Mouse (Mus musculus): Measurements from ENCODE around the gene Dtx3. TPM values are rescaled to one million over a fixed set of nuclear protein-coding genes. Genes with fewer than 3 reads are reported as not detected.

The Dtx3 gene
- total and polyA plus RNA-seq, 2 experiments from 2014 or later, result 217 to 258 TPM

DNA sequence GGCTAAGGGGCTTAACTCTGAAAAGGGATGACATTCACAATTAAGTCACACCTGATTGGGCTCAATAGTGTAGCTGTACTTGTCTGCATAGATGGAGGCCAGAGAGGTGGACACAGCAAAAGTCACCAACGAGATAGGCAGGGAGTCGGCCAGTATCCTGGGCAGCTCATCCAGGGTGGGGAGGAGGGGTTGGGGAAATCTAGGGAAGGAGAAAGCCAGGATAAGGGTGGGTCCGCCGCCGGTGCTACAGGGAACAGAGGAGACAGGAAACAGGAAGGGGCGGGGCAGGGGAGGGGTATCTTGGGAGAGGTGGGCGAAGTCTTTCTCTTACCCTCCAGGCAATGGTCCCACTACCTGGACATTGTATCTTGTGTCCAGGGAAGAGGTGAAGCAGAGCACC, 18.8 kb downstream of the Dtx3 start:
- Histone ChIP-seq H3K27ac (ENCODE audit: low read depth, low read length) (no peak overlapping the region), H3K27me3 (ENCODE audit: insufficient read depth, low read length) (peaks cover 38% of the 10 kb centered on the region), H3K4me3 (ENCODE audit: low read depth, low read length) (no peak overlapping the region), H3K4me1 (ENCODE audit: insufficient read depth, low read length) (peaks cover 13% of the 10 kb centered on the region), H3K4me2 (ENCODE audit: low read depth, low read length, poor library complexity, severe bottlenecking) (no peak overlapping the region), H3K9me3 (ENCODE audit: low read length) (no peaks in the 10 kb centered on the region), H3K9ac (replicated peaks; ENCODE audit: low read length, poor library complexity, severe bottlenecking) (no peak overlapping the region), H3K36me3 (ENCODE audit: insufficient read depth, low read length) (peaks cover 7% of the 10 kb centered on the region)
- WGBS, result 7% methylated on average over 7 of the region's 7 CpGs
- ATAC-seq (ENCODE audit: low FRiP score) (no peak), DNase-seq (ENCODE audit: low spot score) (no peak)
- TF ChIP-seq CTCF (IDR thresholded peaks at IDR 0.05), result no peak

GRCm38 (mm10) chr10:127176228-127176627, 19.3 kb downstream of the Dtx3 start:
- 36% methylated on average over 3 of the region's 3 CpGs for WGBS
- Histone ChIP-seq H3K4me2 (ENCODE audit: low read depth, low read length, poor library complexity, severe bottlenecking) (no peak overlapping the region), H3K27me3 (ENCODE audit: insufficient read depth, low read length) (peaks cover 38% of the 10 kb centered on the region), H3K9me3 (ENCODE audit: low read length) (no peaks in the 10 kb centered on the region), H3K4me1 (ENCODE audit: insufficient read depth, low read length) (peaks cover 13% of the 10 kb centered on the region), H3K9ac (replicated peaks; ENCODE audit: low read length, poor library complexity, severe bottlenecking) (no peak overlapping the region), H3K4me3 (ENCODE audit: low read depth, low read length) (no peak overlapping the region), H3K27ac (ENCODE audit: low read depth, low read length) (no peak overlapping the region), H3K36me3 (ENCODE audit: insufficient read depth, low read length) (peaks cover 10% of the 10 kb centered on the region)
- no peak for DNase-seq (ENCODE audit: low spot score)
- peak; percentile 35 for TF ChIP-seq CTCF (IDR thresholded peaks at IDR 0.05)
- no peak for ATAC-seq (ENCODE audit: low FRiP score)

GRCm38 (mm10) chr10:127174170-127174569, 21.4 kb downstream of the Dtx3 start:
- no peak for TF ChIP-seq CTCF (IDR thresholded peaks at IDR 0.05)
- no peak overlapping the region for H3K9ac ChIP-seq (replicated peaks; ENCODE audit: low read length, poor library complexity, severe bottlenecking)
- ATAC-seq (ENCODE audit: low FRiP score), result no peak
- H3K9me3 ChIP-seq (ENCODE audit: low read length), result no peaks in the 10 kb centered on the region
- DNase-seq (ENCODE audit: low spot score), result no peak
- no peak overlapping the region for H3K4me3 ChIP-seq (ENCODE audit: low read depth, low read length)
- H3K36me3 ChIP-seq (ENCODE audit: insufficient read depth, low read length), result peaks cover 13% of the 10 kb centered on the region
- H3K4me2 ChIP-seq (ENCODE audit: low read depth, low read length, poor library complexity, severe bottlenecking), result no peak overlapping the region
- 89% methylated on average over 7 of the region's 7 CpGs for WGBS
- peaks cover 31% of the 10 kb centered on the region for H3K27me3 ChIP-seq (ENCODE audit: insufficient read depth, low read length)
- H3K27ac ChIP-seq (ENCODE audit: low read depth, low read length), result no peak overlapping the region
- peaks cover 11% of the 10 kb centered on the region for H3K4me1 ChIP-seq (ENCODE audit: insufficient read depth, low read length)

- ATAC-seq (ENCODE audit: low FRiP score) (no peak), DNase-seq (ENCODE audit: low spot score) (no peak)
Observed at GRCm38 (mm10) chr10:127173148-127174065, 22.1 kb downstream of the Dtx3 start.

GRCm38 (mm10) chr10:127171631-127172200, 23.8 kb downstream of the Dtx3 start:
- Histone ChIP-seq H3K27ac (ENCODE audit: low read depth, low read length) (no peak overlapping the region), H3K36me3 (ENCODE audit: insufficient read depth, low read length) (peaks cover 18% of the 10 kb centered on the region), H3K27me3 (ENCODE audit: insufficient read depth, low read length) (peaks cover 18% of the 10 kb centered on the region; the same call in 1 of the 2 replicates), H3K4me3 (ENCODE audit: low read depth, low read length) (no peak overlapping the region), H3K4me2 (ENCODE audit: low read depth, low read length, poor library complexity, severe bottlenecking) (no peak overlapping the region), H3K4me1 (ENCODE audit: insufficient read depth, low read length) (peaks cover 8% of the 10 kb centered on the region; the same call in 1 of the 2 replicates), H3K9me3 (ENCODE audit: low read length) (no peaks in the 10 kb centered on the region), H3K9ac (replicated peaks; ENCODE audit: low read length, poor library complexity, severe bottlenecking) (no peak overlapping the region)
- DNase-seq (ENCODE audit: low spot score) (no peak), ATAC-seq (ENCODE audit: low FRiP score) (no peak)
- 88% methylated on average over 15 of the region's 15 CpGs for WGBS
- TF ChIP-seq CTCF (IDR thresholded peaks at IDR 0.05), result no peak

More at GRCm38 (mm10) chr10:127173148-127174065, 22.1 kb downstream of the Dtx3 start:
- H3K4me2 ChIP-seq (ENCODE audit: low read depth, low read length, poor library complexity, severe bottlenecking), result no peak overlapping the region
- peaks cover 13% of the 10 kb centered on the region for H3K36me3 ChIP-seq (ENCODE audit: insufficient read depth, low read length)
- H3K4me1 ChIP-seq (ENCODE audit: insufficient read depth, low read length), result peaks cover 11% of the 10 kb centered on the region
- TF ChIP-seq CTCF (IDR thresholded peaks at IDR 0.05), result no peak
- H3K4me3 ChIP-seq (ENCODE audit: low read depth, low read length), result no peak overlapping the region
- no peaks in the 10 kb centered on the region for H3K9me3 ChIP-seq (ENCODE audit: low read length)
- no peak overlapping the region for H3K9ac ChIP-seq (replicated peaks; ENCODE audit: low read length, poor library complexity, severe bottlenecking)
- WGBS, result 85% methylated on average over 16 of the region's 16 CpGs
- H3K27ac ChIP-seq (ENCODE audit: low read depth, low read length), result no peak overlapping the region
- peaks cover 27% of the 10 kb centered on the region for H3K27me3 ChIP-seq (ENCODE audit: insufficient read depth, low read length)
